Mouse (Mus musculus) stomach, postnatal 0 days (tissue): ENCODE data around the gene Eif5a. TPM values are rescaled to one million over a fixed set of nuclear protein-coding genes. Genes with fewer than 3 reads are reported as not detected.

ENCODE experiments used
- ATAC-seq: fragments of 200-750 bp; cut with Nextera tagmentation; 2 replicates; pipeline ENCODE4 v1.8.0; 2017; ENCODE audit not compliant: low FRiP score, low TSS enrichment
- DNase-seq: peaks from one replicate; pipeline ENCODE4 v3.0.0-alpha.2; 2016; ENCODE audit warnings: low spot score
- H3K27ac ChIP-seq: fragments of 300-500 bp; sonication (generic); replicated peaks from 2 replicates; pipeline ENCODE4 v1.5.1; 2014; ENCODE audit warnings: mild to moderate bottlenecking, control low read depth
- H3K27me3 ChIP-seq: fragments of 300-500 bp; sonication (generic); 2 replicates; pipeline ENCODE4 v1.6.1; 2014; ENCODE audit warnings: low read length; ENCODE audit not compliant: control insufficient read depth, insufficient read depth
- H3K36me3 ChIP-seq: fragments of 300-500 bp; sonication (generic); 2 replicates; pipeline ENCODE4 v1.6.1; 2014; ENCODE audit warnings: low read length, mixed read lengths; ENCODE audit not compliant: control insufficient read depth, insufficient read depth
- H3K4me1 ChIP-seq: fragments of 300-500 bp; sonication (generic); replicated peaks from 2 replicates; pipeline ENCODE4 v1.6.1; 2014; ENCODE audit warnings: antibody characterized with exemption; ENCODE audit not compliant: control insufficient read depth, insufficient read depth
- H3K4me2 ChIP-seq: fragments of 300-500 bp; sonication (generic); replicated peaks from 2 replicates; pipeline ENCODE4 v1.6.1; 2014; ENCODE audit warnings: low read depth, mild to moderate bottlenecking, control low read depth, moderate library complexity
- H3K4me3 ChIP-seq: fragments of 300-500 bp; sonication (generic); 2 replicates; pipeline ENCODE4 v1.5.1; 2014; ENCODE audit warnings: low read depth, low read length, control low read depth
- H3K9ac ChIP-seq: fragments of 300-500 bp; sonication (generic); 2 replicates; pipeline ENCODE4 v1.6.1; 2014; ENCODE audit warnings: mild to moderate bottlenecking, low read length, control low read depth, mixed read lengths
- H3K9me3 ChIP-seq: fragments of 300-500 bp; sonication (generic); 2 replicates; pipeline ENCODE4 v1.6.1; 2016; ENCODE audit warnings: low read length; ENCODE audit not compliant: control insufficient read depth
- CTCF ChIP-seq: IDR thresholded peaks from 2 replicates; pipeline ENCODE4 v1.5.1; 2016; ENCODE audit warnings: antibody characterized with exemption, low read depth, mild to moderate bottlenecking, moderate library complexity
- EP300 ChIP-seq: optimal IDR thresholded peaks from 2 replicates; pipeline ENCODE3; 2016; ENCODE audit warnings: antibody characterized with exemption
- WGBS: fragments of 180-500 bp; shearing (Covaris S2); extraction: QIAGEN DNeasy Blood & Tissue Kit; methylation state at CpG from one replicate; pipeline ENCODE4 v1.1.7; 2014; 5-methylcytosine and 5-hydroxymethylcytosine counted together
- polyA plus RNA-seq: library from polyadenylated mRNA; unstranded; fragments of >200 nt; fragmentation: Nextera tagmentation; extraction: Ambion mirVana; gene quantifications from 2 replicates; pipeline ENCODE4 v1.2.1, GENCODE M21; 2015

Eif5a gene
- 1,169 and 1,205 TPM in 2 replicates for polyA plus RNA-seq

DNA sequence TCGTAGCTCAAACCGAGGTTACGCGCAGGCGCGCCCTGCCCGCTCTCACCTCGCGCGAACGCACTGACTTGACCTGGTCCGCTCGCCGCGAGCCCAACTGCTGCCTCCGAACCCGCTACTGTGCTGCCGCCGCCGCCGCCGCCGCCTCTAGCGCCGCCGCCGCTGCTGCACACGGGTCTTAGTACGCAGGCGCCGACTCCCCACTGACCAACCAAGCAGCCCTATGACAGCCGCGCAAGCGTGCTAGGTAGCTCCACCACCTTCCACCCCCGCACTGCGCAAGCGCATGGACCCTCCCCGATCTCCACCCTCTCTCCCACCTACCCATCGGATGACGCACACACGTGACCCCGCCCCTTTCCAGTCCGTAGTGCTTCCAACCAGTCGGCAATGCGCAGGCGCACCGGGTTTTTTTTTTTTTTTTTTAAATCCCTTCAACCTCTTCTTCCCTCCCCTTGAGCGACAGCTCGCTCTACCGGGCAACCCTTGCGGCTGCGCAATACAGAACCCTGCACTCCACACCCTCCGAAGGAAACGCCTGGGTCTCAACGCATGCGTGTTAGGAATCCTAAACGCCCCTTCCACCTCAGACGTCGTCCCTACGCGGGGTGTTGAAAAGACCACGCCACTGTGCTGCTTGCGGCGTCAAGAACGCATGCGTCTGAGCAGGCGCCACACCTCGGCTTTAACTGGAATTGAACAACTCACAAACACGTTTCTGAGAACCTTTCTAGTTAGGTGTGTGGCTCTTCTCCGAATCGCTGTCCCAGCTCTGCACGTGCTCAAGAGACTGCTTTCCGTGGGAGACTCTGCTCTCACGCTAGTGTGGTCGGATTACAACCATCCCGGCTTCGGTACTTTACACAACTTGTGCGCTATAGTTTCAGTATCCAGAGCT, at the start of gene Eif5a:
Eif5a (minus strand) TSS at position 845 of the 898 bp plus-strand sequence.
- peak within 1 kb of the TSS; percentile 96 for H3K4me2 ChIP-seq
- no peaks in the 10 kb centered on the region for H3K27me3 ChIP-seq
- no peaks in the 10 kb centered on the region for H3K9me3 ChIP-seq
- WGBS: under 1% methylated on average over 75 of the region's 78 CpGs
- H3K27ac ChIP-seq: peak within 1 kb of the TSS; percentile 98
- H3K36me3 ChIP-seq: peaks cover 12% of the 10 kb centered on the region
- ATAC-seq (peak; percentile 93), DNase-seq (peak; percentile 100)
- TF ChIP-seq EP300: no peak
- peak; percentile 79 for TF ChIP-seq CTCF
- H3K9ac ChIP-seq: peak within 1 kb of the TSS; percentile 94
- H3K4me1 ChIP-seq: 0 out of 2 replicates have a peak, but pooled peaks cover 2% of the 10 kb centered on the region
- H3K4me3 ChIP-seq: peak within 1 kb of the TSS; percentile 94

- H3K9ac ChIP-seq: no peak overlapping the region
- H3K27ac ChIP-seq: no peak overlapping the region
- DNase-seq: peak; percentile 30
- H3K4me3 ChIP-seq: no peak overlapping the region
- H3K4me2 ChIP-seq: no peak overlapping the region
- no peaks in the 10 kb centered on the region for H3K9me3 ChIP-seq
- H3K27me3 ChIP-seq: peaks cover 2% of the 10 kb centered on the region; the same call in 1 of the 2 replicates
- TF ChIP-seq EP300: no peak
- TF ChIP-seq CTCF: no peak
- H3K36me3 ChIP-seq: peaks cover 22% of the 10 kb centered on the region
- ATAC-seq: no peak
- 44% methylated on average over 3 of the region's 3 CpGs for WGBS
- H3K4me1 ChIP-seq: peaks cover 2% of the 10 kb centered on the region; the same call in 1 of the 2 replicates
Measured at GRCm38 (mm10) chr11:69970775-69971174, 49.0 kb upstream of the Eif5a start.

- H3K4me3 ChIP-seq: no peak overlapping the region
- no peak for ATAC-seq
- no peak for DNase-seq
- H3K27ac ChIP-seq: no peak overlapping the region
- no peak overlapping the region for H3K9ac ChIP-seq
- WGBS: 65% methylated on average over 6 of the region's 6 CpGs
- H3K27me3 ChIP-seq: peaks cover 2% of the 10 kb centered on the region; the same call in 1 of the 2 replicates
- peaks cover 22% of the 10 kb centered on the region for H3K36me3 ChIP-seq
- H3K4me1 ChIP-seq: peaks cover 2% of the 10 kb centered on the region; the same call in 1 of the 2 replicates
- H3K9me3 ChIP-seq: no peaks in the 10 kb centered on the region
- TF ChIP-seq EP300 (no peak), CTCF (no peak)
- H3K4me2 ChIP-seq: no peak overlapping the region
Measured at GRCm38 (mm10) chr11:69970222-69970621, 48.5 kb upstream of the Eif5a start.

- H3K4me1 ChIP-seq: peaks cover 2% of the 10 kb centered on the region; the same call in 1 of the 2 replicates
- DNase-seq: no peak
- no peak overlapping the region for H3K4me3 ChIP-seq
- no peaks in the 10 kb centered on the region for H3K9me3 ChIP-seq
- TF ChIP-seq EP300: no peak
- no peak for TF ChIP-seq CTCF
- H3K27ac ChIP-seq: no peak overlapping the region
- no peak for ATAC-seq
- H3K36me3 ChIP-seq: peaks cover 11% of the 10 kb centered on the region; the same call in 1 of the 2 replicates
- 63% methylated on average over 4 of the region's 4 CpGs for WGBS
- no peak overlapping the region for H3K4me2 ChIP-seq
- peaks cover 6% of the 10 kb centered on the region; the same call in 1 of the 2 replicates for H3K27me3 ChIP-seq
- no peak overlapping the region for H3K9ac ChIP-seq
Measured at GRCm38 (mm10) chr11:69968793-69969192, 47.0 kb upstream of the Eif5a start.

GRCm38 (mm10) chr11:69966860-69967517, 45.2 kb upstream of the Eif5a start:
- Histone ChIP-seq H3K4me3 (peak overlapping the region; percentile 43), H3K27me3 (peaks cover 6% of the 10 kb centered on the region; the same call in 1 of the 2 replicates), H3K9ac (peak overlapping the region; percentile 59), H3K4me2 (peak overlapping the region; percentile 65), H3K27ac (0 out of 2 replicates have a peak overlapping the region, but pooled peaks have one; percentile 35), H3K4me1 (peaks cover 2% of the 10 kb centered on the region; the same call in 1 of the 2 replicates), H3K36me3 (peaks cover 11% of the 10 kb centered on the region; the same call in 1 of the 2 replicates), H3K9me3 (no peaks in the 10 kb centered on the region)
- WGBS: 35% methylated on average over 17 of the region's 17 CpGs
- DNase-seq: no peak
- TF ChIP-seq EP300: no peak
- no peak for TF ChIP-seq CTCF
- ATAC-seq: no peak
